Mouse (Mus musculus): Measurements from ENCODE around the gene Rpl36.

Gene Rpl36

DNA sequence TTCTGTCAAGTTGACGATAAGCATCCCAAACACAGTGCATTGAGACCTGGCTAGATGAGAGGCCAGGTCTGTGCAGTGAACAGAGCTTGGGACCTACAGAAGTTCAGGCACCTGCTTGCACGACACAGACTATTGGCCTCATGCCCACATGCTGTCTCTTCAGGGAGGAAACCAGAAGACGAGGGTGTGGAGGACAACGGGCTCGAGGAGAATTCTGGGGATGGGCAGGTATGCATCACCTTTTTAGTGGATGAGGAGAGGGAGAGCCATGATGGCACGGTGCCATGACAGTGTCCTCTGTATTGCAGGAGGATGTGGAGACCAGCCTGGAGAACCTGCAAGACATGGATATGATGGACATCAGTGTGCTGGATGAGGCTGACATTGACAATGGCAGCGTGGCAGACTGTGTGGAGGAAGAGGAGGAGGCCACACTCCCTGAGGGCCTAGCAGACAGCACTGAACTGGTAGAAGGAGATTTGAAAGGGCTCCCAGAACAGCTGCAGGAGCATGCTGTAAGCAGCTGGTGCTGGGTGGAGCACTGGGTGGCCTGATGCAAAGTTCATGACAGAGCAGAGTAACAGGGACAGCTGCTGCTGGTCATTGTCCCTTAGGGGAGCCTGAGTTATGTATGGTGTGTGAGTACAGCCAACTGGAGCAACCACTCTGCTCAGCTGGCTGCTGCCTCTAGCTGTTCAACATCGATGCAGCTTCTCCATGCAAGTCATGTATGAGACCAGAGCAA is 19.5 kb upstream of the Rpl36 start:
- TF ChIP-seq GATA4 (IDR thresholded peaks at IDR 0.05; ENCODE audit: insufficient replicate concordance, low read length), result no peak

DNA sequence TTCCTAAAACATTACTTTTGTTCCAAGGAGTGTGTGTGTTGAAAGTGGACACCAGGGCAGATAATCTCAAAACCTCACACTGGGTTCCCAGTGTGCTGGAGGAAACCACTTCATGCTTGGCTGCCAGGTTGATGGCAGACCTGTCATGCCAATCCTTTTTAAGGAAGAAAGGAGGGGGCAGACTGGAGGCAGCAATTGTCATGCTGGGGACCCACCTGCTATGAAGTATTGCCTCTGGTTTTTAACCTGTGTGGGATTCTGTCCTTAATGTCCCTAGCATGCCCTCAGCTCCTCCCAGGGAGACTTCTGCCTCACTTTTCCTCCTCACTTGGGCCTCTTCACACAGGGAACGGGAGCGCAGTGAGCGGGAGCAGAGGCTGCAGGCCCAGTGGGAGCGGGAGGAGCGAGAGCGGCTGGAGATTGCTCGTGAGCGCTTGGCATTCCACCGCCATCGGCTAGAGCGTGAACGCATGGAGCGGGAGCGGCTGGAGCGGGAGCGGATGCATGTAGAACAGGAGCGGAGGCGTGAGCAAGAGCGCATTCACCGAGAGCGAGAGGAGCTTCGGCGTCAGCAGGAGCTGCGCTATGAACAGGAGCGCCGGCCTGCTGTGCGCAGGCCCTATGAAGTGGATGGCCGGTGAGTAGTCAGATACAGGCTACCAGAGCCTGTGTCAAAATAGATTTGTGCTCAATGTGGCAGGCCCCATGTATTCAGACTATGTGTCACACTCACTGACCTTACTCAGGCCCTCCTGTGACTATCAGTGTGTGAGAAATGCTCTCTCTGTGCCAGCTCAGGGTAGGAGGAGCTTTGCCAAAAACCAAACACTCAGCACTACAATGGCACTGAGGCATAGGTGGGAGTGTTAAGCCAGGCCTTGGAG is 9.8 kb upstream of the Rpl36 start:
- TF ChIP-seq GATA4 (IDR thresholded peaks at IDR 0.05; ENCODE audit: insufficient replicate concordance, low read length), result no peak

DNA sequence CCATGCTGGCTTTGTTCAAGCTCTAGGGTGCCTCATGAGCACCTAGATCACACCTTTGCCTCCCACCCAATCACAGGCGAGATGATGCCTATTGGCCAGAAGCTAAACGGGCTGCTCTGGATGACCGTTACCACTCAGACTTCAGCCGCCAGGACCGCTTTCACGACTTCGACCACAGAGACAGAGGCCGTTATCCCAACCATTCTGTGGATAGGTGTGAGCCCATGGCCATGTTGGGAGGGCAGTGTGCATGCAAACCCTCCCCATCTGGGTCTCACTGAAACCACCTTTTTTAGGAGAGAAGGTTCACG is 9.2 kb upstream of the Rpl36 start:
- no peak for TF ChIP-seq GATA4 (IDR thresholded peaks at IDR 0.05; ENCODE audit: insufficient replicate concordance, low read length)

DNA sequence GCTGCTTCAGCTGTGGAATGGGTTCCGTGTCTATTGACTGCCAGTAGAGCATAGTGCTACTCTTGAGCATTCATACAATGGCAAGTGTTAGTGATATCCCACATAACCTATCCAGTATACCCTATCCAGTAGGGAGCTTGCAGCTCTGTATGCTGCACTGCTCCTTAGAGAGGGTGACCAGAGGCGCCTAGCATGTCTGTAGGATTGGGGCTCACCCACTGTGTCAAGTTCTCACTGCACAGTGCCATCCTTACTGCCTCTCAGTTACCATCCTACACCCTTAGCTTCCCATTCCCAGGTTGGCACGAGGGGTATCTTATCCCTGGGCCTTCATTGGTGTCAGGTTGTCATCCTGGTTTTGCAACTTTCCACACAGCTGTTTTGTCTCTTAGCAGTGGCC is 8.8 kb upstream of the Rpl36 start:
- TF ChIP-seq GATA4 (IDR thresholded peaks at IDR 0.05; ENCODE audit: insufficient replicate concordance, low read length), result no peak

- no peak for TF ChIP-seq GATA4 (IDR thresholded peaks at IDR 0.05; ENCODE audit: insufficient replicate concordance, low read length)
Observed at GRCm38 (mm10) chr17:56605431-56605830, 7.8 kb upstream of the Rpl36 start.

DNA sequence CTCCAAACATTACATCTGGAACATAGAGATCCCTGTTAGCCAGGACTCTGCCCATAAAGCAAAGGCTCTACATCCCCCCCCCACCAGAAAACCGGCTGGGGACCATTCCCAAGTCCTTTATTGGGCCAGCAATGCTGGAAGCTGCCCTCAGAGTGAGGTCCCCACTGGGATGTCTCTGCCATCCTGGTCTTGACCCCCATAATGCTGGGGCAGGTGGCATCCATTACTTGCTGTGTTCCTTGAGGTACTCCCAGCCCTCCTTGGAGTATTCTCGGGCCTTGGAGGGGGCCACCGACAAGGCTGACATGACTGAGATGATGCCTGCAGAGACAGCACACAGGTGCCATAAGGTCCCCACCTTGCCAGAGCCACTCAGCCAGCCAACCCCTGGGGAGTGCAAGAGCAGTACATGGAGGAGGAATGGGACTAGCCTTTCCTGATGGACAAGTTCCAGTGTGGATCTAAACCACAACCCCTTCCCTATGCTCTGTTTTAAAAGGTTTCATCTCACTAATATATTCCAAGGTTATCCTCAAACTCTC is 5.6 kb upstream of the Rpl36 start:
- no peak for TF ChIP-seq GATA4 (IDR thresholded peaks at IDR 0.05; ENCODE audit: insufficient replicate concordance, low read length)

DNA sequence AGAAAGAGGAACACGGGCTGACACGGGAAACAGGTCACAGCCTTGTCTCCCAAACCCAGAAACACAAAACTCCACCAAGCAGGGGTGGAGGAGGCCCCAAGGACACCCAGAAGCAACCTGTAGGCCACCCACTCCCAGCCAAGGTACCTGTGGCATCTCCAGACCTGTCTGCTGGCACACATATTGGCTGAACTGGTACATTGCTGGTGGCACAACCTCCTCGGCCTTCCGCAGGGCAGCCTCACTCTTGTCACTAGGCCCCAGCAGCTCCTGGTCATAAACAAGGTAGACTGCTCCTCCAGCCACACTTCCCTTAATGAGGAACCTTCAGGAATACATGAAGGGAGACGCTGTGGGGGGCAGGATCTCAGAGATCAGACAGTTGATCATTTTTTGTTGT is 4.5 kb upstream of the Rpl36 start:
- no peak for TF ChIP-seq GATA4 (IDR thresholded peaks at IDR 0.05; ENCODE audit: insufficient replicate concordance, low read length)

DNA sequence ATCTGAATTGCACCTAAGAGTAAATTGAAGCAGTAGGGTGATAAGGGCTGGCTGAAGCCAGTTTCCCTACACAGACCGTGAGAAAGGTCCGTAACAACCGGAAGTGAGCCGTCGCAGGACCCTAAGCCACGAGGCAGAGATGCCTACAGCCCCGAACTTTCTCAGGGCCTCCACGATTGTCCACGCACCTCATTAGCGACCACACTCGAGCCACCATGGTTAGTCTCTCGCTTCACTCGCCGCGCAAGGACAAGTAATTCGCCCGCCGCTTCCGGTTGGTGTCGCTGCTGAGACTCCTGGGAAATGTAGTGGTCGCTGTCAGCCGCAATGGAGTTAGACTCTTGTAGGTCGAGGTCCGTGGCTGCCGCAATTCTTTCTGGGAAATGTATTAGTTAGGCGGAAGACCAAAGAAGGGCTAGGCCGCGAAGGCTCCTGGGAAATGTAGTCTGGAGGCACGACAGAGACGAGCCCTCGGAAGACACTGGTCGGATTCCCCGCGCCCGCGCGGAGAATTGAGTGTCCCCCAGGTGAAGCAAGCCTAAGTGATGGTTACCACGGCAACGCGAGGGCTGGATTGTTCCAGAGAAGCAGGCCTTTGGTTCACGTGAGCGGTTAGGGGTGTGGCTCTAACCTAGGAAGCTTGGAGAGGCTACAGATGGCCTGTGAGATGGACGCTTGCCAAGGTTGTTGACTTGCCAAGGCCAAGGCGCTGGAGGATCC is 3.6 kb upstream of the Rpl36 start, which contains the start of gene 2410015M20Rik:
Gene 2410015M20Rik (minus strand): TSS at position 320 of the 720 bp plus-strand sequence.
- no peak; the same call in 1 of the 2 replicates for TF ChIP-seq GATA4 (IDR thresholded peaks at IDR 0.05; ENCODE audit: insufficient replicate concordance, low read length)

DNA sequence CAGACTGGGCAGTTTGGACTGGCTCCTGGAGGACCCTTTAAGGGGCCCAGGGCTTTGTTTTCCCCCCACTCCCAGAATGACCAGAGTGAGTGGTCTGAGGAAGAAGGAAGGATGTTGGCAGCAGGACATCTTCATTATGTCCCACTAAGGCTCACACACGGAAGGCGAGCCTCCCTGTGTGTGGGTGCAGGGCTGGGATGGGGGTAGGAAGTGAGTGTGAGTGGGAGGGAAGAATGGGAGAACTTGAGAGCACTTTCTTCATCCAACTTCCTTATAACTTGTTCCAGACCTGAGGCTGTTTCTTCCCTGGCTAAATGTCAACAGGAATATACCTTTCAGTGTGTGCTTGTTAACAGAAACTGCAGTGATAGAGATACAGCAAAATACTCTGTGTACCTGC is 1.9 kb upstream of the Rpl36 start:
- TF ChIP-seq GATA4 (IDR thresholded peaks at IDR 0.05; ENCODE audit: insufficient replicate concordance, low read length), result no peak

GRCm38 (mm10) chr17:56611861-56612564 is 1.2 kb upstream of the Rpl36 start:
- TF ChIP-seq GATA4 (IDR thresholded peaks at IDR 0.05; ENCODE audit: insufficient replicate concordance, low read length), result no peak

DNA sequence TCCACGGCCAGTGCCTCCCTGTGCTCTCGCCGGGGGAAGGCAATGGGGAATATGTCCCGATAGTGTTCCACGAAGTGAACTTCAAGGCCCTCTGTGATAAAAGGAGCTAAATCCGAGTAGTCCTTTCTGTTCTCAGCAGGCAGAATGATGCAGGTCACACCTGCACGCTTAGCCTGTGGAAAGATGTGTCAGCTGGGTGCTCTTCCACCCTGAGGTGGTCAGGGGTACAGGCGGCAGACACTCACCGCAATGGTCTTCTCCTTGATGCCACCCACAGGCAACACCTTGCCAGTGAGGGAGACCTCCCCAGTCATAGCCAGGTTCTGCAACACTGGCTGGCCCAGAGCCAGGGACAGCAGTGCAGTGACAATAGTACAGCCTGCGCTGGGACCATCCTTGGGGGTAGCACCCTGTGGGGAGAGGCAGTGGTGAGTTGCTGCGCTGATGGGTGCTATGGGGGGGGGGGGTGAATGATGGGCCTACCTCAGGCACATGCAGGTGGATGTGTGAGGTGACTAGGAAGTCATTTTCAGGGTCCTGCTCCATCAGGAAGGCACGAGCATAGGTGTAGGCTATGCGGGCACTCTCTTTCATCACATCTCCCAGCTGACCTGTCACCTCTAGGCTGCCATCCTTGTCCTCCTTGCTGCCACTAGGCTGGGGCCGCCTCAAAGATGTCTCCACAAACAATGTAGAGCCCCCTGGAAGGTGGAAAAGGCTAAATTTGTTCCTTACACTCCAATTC is 1.3 kb downstream of the Rpl36 start:
- no peak for TF ChIP-seq GATA4 (IDR thresholded peaks at IDR 0.05; ENCODE audit: insufficient replicate concordance, low read length)

DNA sequence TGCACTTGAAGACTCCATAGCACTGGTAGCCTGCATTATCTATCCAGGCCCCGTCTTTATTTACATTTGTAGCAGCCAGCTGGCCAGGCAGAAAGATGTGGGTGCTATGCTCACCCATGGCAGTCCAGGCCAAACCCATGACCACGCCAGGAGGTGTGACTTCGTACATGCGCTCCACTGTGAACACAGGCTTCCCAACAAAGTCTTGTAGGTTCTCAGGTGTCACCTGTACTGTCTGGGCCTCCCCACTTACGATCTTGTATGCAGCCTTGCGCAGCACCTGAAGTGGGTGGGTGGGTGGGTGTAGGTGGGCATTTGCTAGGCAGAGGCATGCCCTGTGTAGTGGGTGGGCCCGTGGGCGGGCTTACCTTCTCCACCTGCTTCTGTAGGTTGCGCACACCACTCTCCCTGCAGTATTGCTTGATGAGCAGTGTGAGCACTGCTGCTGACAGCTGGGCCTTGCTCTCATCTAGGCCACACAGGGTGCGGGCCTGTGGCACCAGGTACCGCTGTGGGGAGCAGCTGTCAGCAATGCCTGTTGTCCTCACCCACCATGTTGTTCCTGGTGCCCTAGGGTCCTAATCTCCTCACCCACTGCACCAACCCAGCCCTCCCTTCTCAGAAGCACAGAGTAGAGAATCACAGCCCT is 2.0 kb downstream of the Rpl36 start:
- no peak for TF ChIP-seq GATA4 (IDR thresholded peaks at IDR 0.05; ENCODE audit: insufficient replicate concordance, low read length)

DNA sequence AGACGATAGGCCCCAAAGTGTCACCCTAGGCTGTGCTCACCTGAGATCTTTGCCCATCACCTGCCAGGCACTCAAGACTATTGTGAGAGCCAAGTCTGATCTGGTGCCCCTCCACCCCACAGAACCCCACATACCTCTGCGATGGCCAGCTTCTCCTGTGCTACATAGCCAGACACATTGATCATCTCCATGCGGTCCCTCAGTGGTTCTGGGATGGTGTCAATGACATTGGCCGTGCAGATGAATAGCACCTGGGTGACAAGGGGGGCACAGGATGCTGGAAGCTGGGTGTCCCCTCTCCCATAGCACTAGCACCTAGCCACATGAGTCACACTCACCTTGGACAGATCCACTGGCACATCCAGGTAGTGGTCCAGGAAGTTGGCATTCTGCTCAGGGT is 2.6 kb downstream of the Rpl36 start:
- TF ChIP-seq GATA4 (IDR thresholded peaks at IDR 0.05; ENCODE audit: insufficient replicate concordance, low read length), result no peak

- TF ChIP-seq GATA4 (IDR thresholded peaks at IDR 0.05; ENCODE audit: insufficient replicate concordance, low read length), result no peak
Observed at GRCm38 (mm10) chr17:56616725-56617124, 3.5 kb downstream of the Rpl36 start.

Data from liver, adult (tissue).